Mouse (Mus musculus): ENCODE data around the gene Trim7.
"Not testable (repeated sequence)": the region's sequence is repeated elsewhere in the genome, so short reads cannot be mapped to it uniquely, and the experiment has no call there.

Trim7 gene

DNA sequence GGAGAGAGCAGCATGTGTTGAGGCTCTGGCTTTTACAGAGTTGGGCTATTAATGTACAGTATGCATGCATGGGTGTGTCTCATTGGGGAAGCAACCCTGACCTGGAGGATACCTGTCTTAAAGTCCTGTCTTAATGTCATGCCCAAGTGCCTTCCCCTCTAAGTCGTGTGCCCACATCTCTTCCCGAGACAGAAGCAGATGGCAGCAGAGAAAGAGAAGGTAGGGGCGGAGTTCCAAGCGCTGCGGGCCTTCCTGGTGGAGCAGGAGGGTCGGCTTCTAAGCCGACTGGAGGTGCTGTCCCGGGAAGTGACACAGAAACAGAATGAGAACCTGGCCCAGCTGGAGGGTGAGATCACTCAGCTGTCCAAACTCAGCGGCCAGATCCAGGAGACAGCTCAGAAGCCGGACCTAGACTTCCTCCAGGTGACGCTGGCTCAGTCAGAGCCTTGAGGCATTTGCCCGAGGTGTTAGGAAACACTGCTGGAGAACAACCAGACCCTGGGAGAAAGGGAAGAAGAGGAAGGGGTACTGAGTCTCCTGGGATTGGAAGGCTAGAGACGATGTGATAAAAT, 19.4 kb downstream of the Trim7 start:
- ATAC-seq (ENCODE audit: insufficient number of reproducible peaks, low FRiP score, low TSS enrichment): no peak

DNA sequence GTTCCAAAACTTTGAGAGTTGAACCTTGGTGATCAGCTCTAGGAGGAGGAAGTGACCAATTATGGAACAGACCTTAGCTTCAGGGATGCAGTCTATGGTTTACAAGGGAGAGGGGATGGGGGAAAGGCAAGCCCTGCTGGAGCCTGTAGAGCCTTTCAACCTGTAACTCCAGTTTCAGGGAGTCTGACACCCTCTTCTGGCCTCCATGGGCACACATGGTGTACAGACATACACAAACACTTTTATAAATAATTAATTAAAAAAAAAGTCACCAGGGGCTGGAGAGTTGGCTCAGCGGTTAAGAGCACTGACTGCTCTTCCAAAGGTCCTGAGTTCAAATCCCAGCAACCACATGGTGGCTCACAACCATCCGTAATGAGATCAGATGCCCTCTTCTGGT, 20.4 kb downstream of the Trim7 start:
- ATAC-seq (ENCODE audit: insufficient number of reproducible peaks, low FRiP score, low TSS enrichment): not testable (repeated sequence)

GRCm38 (mm10) chr11:48846881-48847280, 20.9 kb downstream of the Trim7 start:
- no peak for ATAC-seq (ENCODE audit: insufficient number of reproducible peaks, low FRiP score, low TSS enrichment)

GRCm38 (mm10) chr11:48850240-48850639, 24.3 kb downstream of the Trim7 start:
- no peak for ATAC-seq (ENCODE audit: insufficient number of reproducible peaks, low FRiP score, low TSS enrichment)

GRCm38 (mm10) chr11:48851270-48851995, 25.5 kb downstream of the Trim7 start:
- no peak for ATAC-seq (ENCODE audit: insufficient number of reproducible peaks, low FRiP score, low TSS enrichment)

DNA sequence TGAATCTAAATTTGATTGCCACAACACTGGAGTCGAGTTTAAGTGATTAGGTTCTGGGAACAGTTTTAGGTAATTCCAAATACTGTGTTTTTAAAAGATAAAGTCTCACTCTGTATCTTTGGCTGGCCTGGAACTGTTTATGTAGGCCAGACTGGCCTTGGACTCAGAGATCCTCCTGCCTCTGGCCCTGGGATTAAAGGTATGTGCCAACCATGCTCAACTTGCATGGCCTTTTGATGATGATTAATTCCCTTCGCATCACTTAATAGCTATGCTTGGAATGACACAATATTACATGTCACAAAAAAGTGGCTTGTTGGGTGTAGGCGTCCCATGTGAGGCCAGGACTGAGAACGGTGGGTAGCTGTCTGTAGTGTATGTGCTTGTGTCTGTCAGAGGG, 26.2 kb downstream of the Trim7 start:
- no peak for ATAC-seq (ENCODE audit: insufficient number of reproducible peaks, low FRiP score, low TSS enrichment)

- ATAC-seq (ENCODE audit: insufficient number of reproducible peaks, low FRiP score, low TSS enrichment): peak; percentile 41
Measured at GRCm38 (mm10) chr11:48852624-48853473, 26.9 kb downstream of the Trim7 start.

GRCm38 (mm10) chr11:48853474-48854180, 27.7 kb downstream of the Trim7 start:
- ATAC-seq (ENCODE audit: insufficient number of reproducible peaks, low FRiP score, low TSS enrichment): peak; percentile 62; the same call in 1 of the 2 replicates

GRCm38 (mm10) chr11:48859014-48859413, 33.1 kb downstream of the Trim7 start:
- no peak for ATAC-seq (ENCODE audit: insufficient number of reproducible peaks, low FRiP score, low TSS enrichment)

DNA sequence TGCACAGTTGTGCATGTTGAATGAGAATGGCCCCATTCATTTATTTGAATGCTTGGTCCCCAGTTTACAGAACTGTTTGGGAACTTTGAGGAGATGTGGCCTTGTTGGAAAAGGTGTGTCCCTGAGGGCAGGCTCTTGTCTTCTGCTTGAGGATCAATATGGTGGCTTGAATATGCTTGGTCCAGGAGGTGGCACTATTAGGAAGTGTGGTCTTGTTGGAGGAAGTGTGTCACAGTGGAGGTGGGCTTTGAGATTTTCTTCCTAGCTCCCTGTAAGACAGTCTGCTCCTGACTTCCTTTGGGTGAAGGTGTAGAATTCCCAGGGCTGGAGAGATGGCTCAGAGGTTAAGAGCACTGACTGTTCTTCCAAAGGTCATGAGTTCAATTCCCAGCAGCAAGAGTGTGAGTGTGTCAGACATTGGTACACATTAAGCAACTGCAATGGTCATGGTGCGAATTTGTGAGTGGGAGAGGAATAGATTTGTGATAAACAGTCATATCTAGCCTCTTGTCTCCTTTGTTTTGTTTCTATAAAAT, 36.9 kb downstream of the Trim7 start:
- ATAC-seq (ENCODE audit: insufficient number of reproducible peaks, low FRiP score, low TSS enrichment): no peak

GRCm38 (mm10) chr11:48863808-48864207, 37.9 kb downstream of the Trim7 start:
- ATAC-seq (ENCODE audit: insufficient number of reproducible peaks, low FRiP score, low TSS enrichment): no peak

DNA sequence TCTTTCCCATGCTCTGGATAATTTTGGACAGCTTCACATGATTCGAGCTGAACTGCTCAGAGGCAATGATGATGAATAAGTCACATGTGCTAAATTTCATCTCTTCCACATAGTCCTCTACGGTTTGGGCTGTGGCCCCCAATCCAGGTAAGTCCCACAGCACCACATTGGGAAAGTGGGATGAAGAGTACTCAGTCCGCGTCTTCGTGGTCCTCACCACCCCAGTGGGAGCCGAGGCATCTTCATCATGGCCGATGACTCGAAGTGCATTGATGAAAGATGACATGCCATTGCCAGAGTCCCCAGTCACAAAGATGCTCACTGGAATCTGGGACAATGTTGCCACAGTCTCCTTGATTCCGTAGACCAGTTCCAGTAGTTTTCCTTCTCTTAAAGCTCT, 40.5 kb downstream of the Trim7 start:
- ATAC-seq (ENCODE audit: insufficient number of reproducible peaks, low FRiP score, low TSS enrichment): no peak

DNA sequence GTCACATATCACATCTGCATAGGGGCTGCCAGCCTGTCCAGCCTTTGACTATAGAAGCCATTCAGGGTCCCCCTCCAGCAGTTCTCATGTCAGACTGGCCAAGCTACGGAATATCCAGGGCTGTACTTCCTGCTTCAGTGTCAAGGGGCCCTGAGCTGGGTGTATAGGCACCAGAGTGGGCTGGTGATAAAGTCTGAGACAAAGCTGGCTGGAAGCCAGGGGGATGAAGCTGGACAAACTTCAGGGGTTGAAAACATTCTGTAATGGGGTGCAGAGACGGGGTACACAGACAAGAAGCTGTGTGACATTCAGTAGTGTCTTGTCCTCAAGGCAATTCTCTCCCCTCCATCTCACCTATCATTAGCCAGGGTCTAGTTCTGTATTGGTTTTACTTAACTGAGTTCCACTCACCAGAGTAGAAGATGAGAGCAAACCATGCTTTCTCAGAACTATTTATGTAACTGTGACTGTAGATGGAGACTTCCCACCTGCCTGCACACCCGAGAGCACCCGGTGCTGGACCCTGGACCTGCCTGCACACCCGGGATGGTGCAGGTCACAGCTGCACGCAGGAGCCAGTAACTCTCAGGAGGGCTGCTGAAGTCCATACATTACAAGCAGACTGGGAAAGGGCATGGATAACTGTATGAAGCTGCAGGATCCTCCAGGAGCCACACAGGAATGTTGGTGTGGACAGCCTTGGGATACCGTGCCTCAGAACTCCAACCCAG, 43.6 kb downstream of the Trim7 start:
- no peak for ATAC-seq (ENCODE audit: insufficient number of reproducible peaks, low FRiP score, low TSS enrichment)

DNA sequence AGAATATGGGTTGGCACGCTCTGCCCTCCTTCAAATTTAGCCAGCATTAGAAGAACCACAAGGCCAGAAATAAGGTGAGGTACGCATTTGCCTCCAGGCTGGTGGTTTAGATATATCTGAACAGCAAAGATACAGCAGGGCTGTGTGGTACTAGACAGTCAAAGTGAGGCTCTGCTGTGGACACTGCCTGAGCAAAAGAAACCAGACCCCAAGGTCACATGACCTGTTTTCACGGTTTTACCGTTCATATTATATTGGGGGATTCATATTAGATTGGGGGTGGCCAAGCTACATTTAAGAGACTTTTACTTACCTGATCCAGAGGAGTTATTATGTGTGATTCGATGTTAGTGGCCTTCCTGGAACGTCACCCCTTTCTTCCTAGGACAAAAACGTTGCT, 44.8 kb downstream of the Trim7 start:
- no peak for ATAC-seq (ENCODE audit: insufficient number of reproducible peaks, low FRiP score, low TSS enrichment)

DNA sequence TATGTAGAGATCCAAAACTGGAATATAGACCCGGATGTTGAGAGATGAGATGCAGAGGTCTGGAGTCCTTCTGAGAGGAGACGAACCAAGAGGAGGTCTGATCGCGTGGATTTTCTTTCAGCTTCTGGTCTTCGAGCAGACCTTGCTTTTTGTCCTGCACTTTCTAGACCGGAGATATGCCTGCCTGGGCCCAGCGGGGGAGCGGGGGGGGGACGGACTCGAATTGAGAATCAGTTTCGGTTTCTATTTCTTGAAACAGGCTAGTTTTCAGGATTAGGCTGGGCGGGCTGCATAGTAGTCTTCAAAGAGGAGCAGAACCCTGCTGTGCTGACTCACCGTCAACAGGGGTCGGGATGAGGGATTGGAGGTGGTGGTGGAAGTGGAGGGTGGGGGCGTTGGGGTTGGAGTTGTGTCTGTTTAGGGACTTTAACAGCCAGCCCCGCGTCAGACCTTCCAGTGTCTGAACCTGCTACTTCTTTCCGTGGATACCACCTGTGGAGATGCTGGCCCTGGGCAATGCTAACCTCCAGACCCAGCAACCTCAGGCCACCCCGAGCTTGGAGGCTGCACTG, 45.3 kb downstream of the Trim7 start, which contains the start of gene Irgm1:
Gene Irgm1 (minus strand): TSS at position 483 of the 572 bp plus-strand sequence.
- ATAC-seq (ENCODE audit: insufficient number of reproducible peaks, low FRiP score, low TSS enrichment): 0 out of 2 replicates have a peak, but pooled peaks have one; percentile 7

GRCm38 (mm10) chr11:48871817-48872541, 46.0 kb downstream of the Trim7 start:
- ATAC-seq (ENCODE audit: insufficient number of reproducible peaks, low FRiP score, low TSS enrichment): peak; percentile 71

- ATAC-seq (ENCODE audit: insufficient number of reproducible peaks, low FRiP score, low TSS enrichment): no peak
Measured at GRCm38 (mm10) chr11:48872695-48873300, 46.9 kb downstream of the Trim7 start.

GRCm38 (mm10) chr11:48873591-48874290, 47.8 kb downstream of the Trim7 start:
- no peak for ATAC-seq (ENCODE audit: insufficient number of reproducible peaks, low FRiP score, low TSS enrichment)

Data from cerebellum, adult (tissue).